Mouse (Mus musculus): ENCODE results near the gene Tenm4.

GRCm38 (mm10) chr7:96519216-96519615, 348.2 kb downstream of the Tenm4 start:
- TF ChIP-seq CTCF (IDR thresholded peaks at IDR 0.05; ENCODE audit: low read depth) (peak; percentile 82), EP300 (IDR thresholded peaks at IDR 0.05; ENCODE audit: low read depth) (no peak)

Data from liver, embryonic 14.5 days (tissue).